Mouse (Mus musculus) liver, embryonic 15.5 days (tissue): Measurements from ENCODE around the gene Ccm2. TPM values are rescaled to one million over a fixed set of nuclear protein-coding genes. Genes with fewer than 3 reads are reported as not detected.
"Not testable (repeated sequence)": the region's sequence is repeated elsewhere in the genome, so short reads cannot be mapped to it uniquely, and the experiment has no call there.

Source experiments
- ATAC-seq: fragments of 200-750 bp; cut with Nextera tagmentation; 2 replicates; pipeline ENCODE4 v1.8.0; 2017; ENCODE audit warnings: moderate number of reproducible peaks, mild to moderate bottlenecking, moderate library complexity; ENCODE audit not compliant: insufficient read depth
- H3K27ac ChIP-seq: fragments of 300-500 bp; sonication (generic); replicated peaks from 2 replicates; pipeline ENCODE4 v1.5.1; 2015; ENCODE audit warnings: mild to moderate bottlenecking, inconsistent platforms
- H3K27me3 ChIP-seq: fragments of 300-500 bp; sonication (generic); 2 replicates; pipeline ENCODE4 v1.6.1; 2015; ENCODE audit warnings: mild to moderate bottlenecking, inconsistent platforms
- H3K36me3 ChIP-seq: fragments of 300-500 bp; sonication (generic); replicated peaks from 2 replicates; pipeline ENCODE4 v1.6.1; 2015; ENCODE audit warnings: moderate library complexity, mild to moderate bottlenecking, inconsistent platforms
- H3K4me1 ChIP-seq: fragments of 300-500 bp; sonication (generic); replicated peaks from 2 replicates; pipeline ENCODE4 v1.6.1; 2015; ENCODE audit warnings: inconsistent platforms
- H3K4me2 ChIP-seq: fragments of 300-500 bp; sonication (generic); 2 replicates; pipeline ENCODE4 v1.6.1; 2015; ENCODE audit warnings: moderate library complexity, mild to moderate bottlenecking, inconsistent platforms
- H3K4me3 ChIP-seq: fragments of 300-500 bp; sonication (generic); replicated peaks from 2 replicates; pipeline ENCODE4 v1.5.1; 2015; ENCODE audit warnings: mild to moderate bottlenecking, inconsistent platforms
- H3K9ac ChIP-seq: fragments of 300-500 bp; sonication (generic); 2 replicates; pipeline ENCODE4 v1.6.1; 2015; ENCODE audit warnings: moderate library complexity, mild to moderate bottlenecking, inconsistent platforms
- H3K9me3 ChIP-seq: fragments of 300-500 bp; sonication (generic); replicated peaks from 2 replicates; pipeline ENCODE4 v1.6.1; 2016; ENCODE audit warnings: inconsistent platforms
- WGBS: fragments of 180-500 bp; shearing (Covaris S2); methylation state at CpG from one replicate; pipeline ENCODE4 v1.1.7; 2015; ENCODE audit warnings: mixed read lengths; ENCODE audit not compliant: insufficient replicate concordance; 5-methylcytosine and 5-hydroxymethylcytosine counted together
- polyA plus RNA-seq: library from polyadenylated mRNA; unstranded; fragments of >200 nt; fragmentation: Nextera tagmentation; extraction: Ambion mirVana; gene quantifications from 2 replicates; pipeline ENCODE4 v1.2.1, GENCODE M21; 2015

Gene Ccm2
- polyA plus RNA-seq, 1 experiment from 2014 or later = 40.1 TPM

DNA sequence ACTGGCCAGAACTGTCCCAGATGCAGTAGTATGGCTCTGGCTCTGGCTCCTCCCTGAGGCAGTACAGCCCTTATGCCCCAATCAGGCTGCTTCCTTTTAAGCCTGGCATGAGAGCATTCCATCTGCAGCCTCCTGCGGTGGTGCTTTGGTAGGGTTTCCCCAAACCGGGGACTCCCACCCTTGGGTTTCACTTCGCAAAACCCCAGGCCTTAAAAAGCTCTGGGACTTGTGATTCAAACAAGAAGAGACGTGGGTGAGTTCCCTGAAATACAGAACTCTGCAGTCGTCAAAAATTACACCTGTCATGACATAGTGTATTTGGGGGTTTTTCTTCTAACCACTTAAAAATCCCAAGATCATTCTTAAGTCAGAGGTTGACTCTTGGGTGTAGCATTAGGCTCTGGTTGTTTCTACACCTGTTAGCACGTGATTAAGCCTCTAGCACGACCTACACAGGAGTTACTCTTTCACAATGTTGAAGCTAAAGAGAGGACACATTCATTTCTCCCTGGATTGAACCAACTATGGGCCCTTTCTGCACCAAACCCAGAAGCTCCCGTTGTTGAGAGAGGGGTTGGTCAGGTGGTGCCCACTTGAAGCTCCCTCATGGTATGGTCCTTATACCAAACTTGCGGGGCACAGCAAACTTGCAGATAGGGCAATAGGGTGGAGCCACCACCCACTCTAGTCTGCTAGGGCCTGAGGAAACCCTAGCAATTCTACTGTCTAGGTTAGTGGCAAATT is 23.7 kb upstream of the Ccm2 start:
- H3K4me3 ChIP-seq = no peak overlapping the region
- no peak overlapping the region for H3K4me2 ChIP-seq
- H3K36me3 ChIP-seq = peaks cover 30% of the 10 kb centered on the region
- no peak overlapping the region for H3K9ac ChIP-seq
- no peaks in the 10 kb centered on the region for H3K27me3 ChIP-seq
- no peak for ATAC-seq
- 0 out of 2 replicates have a peak overlapping the region, but pooled peaks have one; percentile 25 for H3K27ac ChIP-seq
- H3K4me1 ChIP-seq = peaks cover 29% of the 10 kb centered on the region
- WGBS = 51% methylated on average over 9 of the region's 9 CpGs
- no peaks in the 10 kb centered on the region for H3K9me3 ChIP-seq

GRCm38 (mm10) chr11:6523662-6524088 is 23.0 kb upstream of the Ccm2 start:
- H3K4me1 ChIP-seq = peaks cover 35% of the 10 kb centered on the region
- WGBS = 22% methylated on average over 1 of the region's 1 CpGs
- no peak for ATAC-seq

GRCm38 (mm10) chr11:6524165-6524879 is 22.4 kb upstream of the Ccm2 start:
- peaks cover 30% of the 10 kb centered on the region for H3K36me3 ChIP-seq
- 0 out of 2 replicates have a peak overlapping the region, but pooled peaks have one; percentile 3 for H3K27ac ChIP-seq
- H3K9ac ChIP-seq = no peak overlapping the region
- H3K27me3 ChIP-seq = no peaks in the 10 kb centered on the region
- ATAC-seq = no peak
- H3K4me2 ChIP-seq = no peak overlapping the region
- H3K9me3 ChIP-seq = no peaks in the 10 kb centered on the region
- H3K4me1 ChIP-seq = peaks cover 38% of the 10 kb centered on the region
- 72% methylated on average over 8 of the region's 8 CpGs for WGBS
- H3K4me3 ChIP-seq = no peak overlapping the region

More at GRCm38 (mm10) chr11:6523662-6524088, 23.0 kb upstream of the Ccm2 start:
- Histone ChIP-seq H3K9ac (no peak overlapping the region), H3K27ac (no peak overlapping the region), H3K4me3 (no peak overlapping the region), H3K4me2 (no peak overlapping the region), H3K9me3 (no peaks in the 10 kb centered on the region), H3K36me3 (peaks cover 30% of the 10 kb centered on the region), H3K27me3 (no peaks in the 10 kb centered on the region)

- Histone ChIP-seq H3K9ac (no peak overlapping the region), H3K9me3 (no peaks in the 10 kb centered on the region), H3K4me1 (peaks cover 32% of the 10 kb centered on the region), H3K4me2 (no peak overlapping the region), H3K36me3 (peaks cover 30% of the 10 kb centered on the region), H3K27ac (0 out of 2 replicates have a peak overlapping the region, but pooled peaks have one; percentile 3), H3K27me3 (no peaks in the 10 kb centered on the region), H3K4me3 (no peak overlapping the region)
- no peak for ATAC-seq
- WGBS = 82% methylated on average over 4 of the region's 4 CpGs
Measured at GRCm38 (mm10) chr11:6524880-6525238, 21.8 kb upstream of the Ccm2 start.

GRCm38 (mm10) chr11:6525241-6525640 is 21.4 kb upstream of the Ccm2 start:
- H3K27me3 ChIP-seq = no peaks in the 10 kb centered on the region
- H3K9ac ChIP-seq = no peak overlapping the region
- ATAC-seq = no peak
- WGBS = 71% methylated on average over 1 of the region's 1 CpGs
- H3K4me2 ChIP-seq = no peak overlapping the region
- peaks cover 29% of the 10 kb centered on the region for H3K4me1 ChIP-seq
- H3K36me3 ChIP-seq = peaks cover 30% of the 10 kb centered on the region
- H3K9me3 ChIP-seq = no peaks in the 10 kb centered on the region
- no peak overlapping the region for H3K4me3 ChIP-seq
- no peak overlapping the region for H3K27ac ChIP-seq

DNA sequence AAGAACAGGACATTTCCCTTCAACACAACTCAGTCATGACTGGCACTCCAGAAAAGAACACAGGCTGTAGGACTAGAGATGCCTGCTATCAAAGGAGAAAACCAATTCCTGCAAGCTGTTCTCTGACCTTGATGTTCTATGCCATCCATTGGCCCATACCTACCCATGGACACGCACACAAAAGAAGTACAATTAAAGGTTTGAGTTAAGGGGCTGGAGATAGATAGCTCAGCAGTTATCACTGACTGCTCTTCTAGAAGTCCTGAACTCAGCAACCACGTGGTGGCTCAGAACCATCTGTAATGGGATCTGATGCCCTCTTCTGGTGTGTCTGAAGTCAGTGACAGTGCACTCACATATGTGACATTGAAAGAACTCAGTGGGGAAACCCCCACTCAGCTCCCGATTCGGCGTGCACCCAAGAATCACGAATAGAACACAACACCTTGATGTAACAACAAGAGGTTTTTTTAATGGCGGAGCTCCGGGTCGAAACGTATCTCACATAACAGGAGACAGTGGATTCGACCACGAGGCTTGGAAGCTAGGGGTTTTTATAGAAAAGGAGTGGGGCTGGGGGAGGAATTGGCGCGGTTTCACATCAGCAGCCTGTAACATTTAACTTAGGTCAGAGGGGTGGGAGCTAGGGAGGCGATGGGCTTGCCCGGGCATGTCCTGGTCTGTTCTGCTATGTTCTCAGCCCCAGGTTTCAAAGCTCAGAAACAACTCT is 20.0 kb upstream of the Ccm2 start:
- H3K9ac ChIP-seq = peak overlapping the region; percentile 73
- H3K36me3 ChIP-seq = peaks cover 30% of the 10 kb centered on the region
- peak overlapping the region; percentile 89 for H3K4me2 ChIP-seq
- peak overlapping the region; percentile 54 for H3K27ac ChIP-seq
- peak overlapping the region; percentile 66 for H3K4me3 ChIP-seq
- H3K4me1 ChIP-seq = peaks cover 29% of the 10 kb centered on the region
- 14% methylated on average over 13 of the region's 16 CpGs for WGBS
- not testable (repeated sequence) for ATAC-seq, H3K27me3 ChIP-seq, H3K9me3 ChIP-seq

- H3K4me3 ChIP-seq = peak overlapping the region; percentile 66
- peak overlapping the region; percentile 89 for H3K4me2 ChIP-seq
- H3K4me1 ChIP-seq = peaks cover 29% of the 10 kb centered on the region
- peak overlapping the region; percentile 68 for H3K27ac ChIP-seq
- ATAC-seq = peak; percentile 10; the same call in 1 of the 2 replicates
- no peaks in the 10 kb centered on the region for H3K9me3 ChIP-seq
- 2% methylated on average over 10 of the region's 10 CpGs for WGBS
- peaks cover 30% of the 10 kb centered on the region for H3K36me3 ChIP-seq
- no peaks in the 10 kb centered on the region for H3K27me3 ChIP-seq
- peak overlapping the region; percentile 73 for H3K9ac ChIP-seq
Measured at GRCm38 (mm10) chr11:6527256-6528185, 19.2 kb upstream of the Ccm2 start.

DNA sequence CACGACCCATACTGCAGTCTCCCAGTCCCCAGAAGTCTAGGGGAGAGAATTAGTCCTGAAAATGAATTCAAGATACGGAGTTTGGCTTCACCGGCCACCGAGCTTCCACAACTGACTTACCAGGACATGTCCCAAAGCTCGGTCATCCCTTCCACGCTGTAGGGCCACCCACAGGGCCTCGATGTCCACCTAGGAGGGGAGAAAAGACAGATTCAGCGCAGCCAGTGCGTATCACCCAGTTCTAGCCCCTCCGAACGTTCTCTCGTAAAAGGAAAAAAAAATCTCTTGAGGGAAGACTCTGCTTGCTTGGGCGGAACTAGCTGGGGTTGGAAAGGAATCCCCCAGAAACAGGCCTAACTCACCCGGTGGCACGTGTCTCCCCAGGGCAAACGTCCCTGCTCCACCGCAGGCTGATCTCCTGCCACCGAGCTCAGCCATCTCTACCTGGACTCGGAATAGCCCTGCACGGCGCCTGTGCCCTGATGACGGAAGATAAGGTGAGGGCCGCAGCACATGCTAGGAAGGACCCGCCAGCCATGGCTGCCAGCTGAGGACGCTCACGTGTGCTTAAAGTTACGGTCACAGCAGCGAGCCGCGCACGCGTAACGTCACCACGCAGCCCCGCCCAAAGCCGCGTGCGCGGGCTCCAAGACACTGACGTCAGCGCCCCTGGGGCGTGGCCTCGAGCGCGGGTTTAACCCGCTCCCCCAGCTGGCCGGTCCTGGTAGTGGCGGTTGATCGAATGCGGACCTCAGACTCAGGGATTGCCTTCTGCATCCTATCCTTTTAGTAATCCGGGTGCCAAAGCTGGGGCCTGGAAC is 18.3 kb upstream of the Ccm2 start:
- peak overlapping the region; percentile 68 for H3K27ac ChIP-seq
- peak overlapping the region; percentile 89 for H3K4me2 ChIP-seq
- ATAC-seq = peak; percentile 92
- H3K4me3 ChIP-seq = peak overlapping the region; percentile 66
- under 1% methylated on average over 51 of the region's 51 CpGs for WGBS
- peaks cover 27% of the 10 kb centered on the region for H3K4me1 ChIP-seq
- H3K9me3 ChIP-seq = no peaks in the 10 kb centered on the region
- peaks cover 30% of the 10 kb centered on the region for H3K36me3 ChIP-seq
- no peaks in the 10 kb centered on the region for H3K27me3 ChIP-seq
- H3K9ac ChIP-seq = peak overlapping the region; percentile 73

DNA sequence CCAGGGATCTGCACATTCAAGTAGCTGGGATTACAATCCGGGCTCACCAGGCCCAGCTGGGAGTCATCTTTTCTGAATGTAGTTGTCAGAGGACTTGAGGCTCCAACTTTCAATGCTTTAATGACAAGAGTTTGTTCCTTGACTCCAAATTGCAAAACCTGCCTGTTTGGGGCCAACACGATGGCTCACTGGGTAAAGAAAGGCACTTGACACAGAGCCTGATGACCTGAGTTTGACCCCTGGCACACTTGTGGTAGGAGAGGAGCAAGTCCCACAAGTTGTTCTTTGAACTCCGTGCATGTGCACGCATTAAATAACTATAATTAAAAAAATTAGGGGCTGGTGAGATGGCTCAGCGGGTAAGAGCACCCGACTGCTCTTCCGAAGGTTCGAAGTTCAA is 16.7 kb upstream of the Ccm2 start:
- peaks cover 16% of the 10 kb centered on the region for H3K36me3 ChIP-seq
- H3K4me3 ChIP-seq = no peak overlapping the region
- H3K27me3 ChIP-seq = no peaks in the 10 kb centered on the region
- 83% methylated on average over 8 of the region's 8 CpGs for WGBS
- peaks cover 25% of the 10 kb centered on the region for H3K4me1 ChIP-seq
- no peak overlapping the region for H3K27ac ChIP-seq
- ATAC-seq = no peak
- H3K9me3 ChIP-seq = no peaks in the 10 kb centered on the region
- no peak overlapping the region for H3K9ac ChIP-seq
- H3K4me2 ChIP-seq = no peak overlapping the region

DNA sequence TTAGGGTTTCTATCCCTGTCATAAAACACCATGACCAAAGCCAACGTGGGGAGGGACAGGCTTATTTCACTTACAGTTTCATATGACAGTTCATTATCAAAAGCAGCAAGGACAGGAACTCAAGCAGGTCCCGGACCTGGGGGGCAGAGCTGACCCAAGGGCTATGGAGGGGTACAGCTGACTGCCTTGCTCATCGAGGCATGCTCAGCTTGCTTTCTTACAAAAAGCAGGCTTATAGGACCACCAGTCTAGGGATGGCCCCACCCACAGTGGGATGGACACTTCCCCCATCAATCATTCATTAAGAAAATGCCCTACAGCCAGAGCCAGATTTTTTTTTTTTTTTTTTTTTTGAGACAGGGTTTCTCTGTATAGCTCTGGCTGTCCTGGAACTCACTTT is 15.9 kb upstream of the Ccm2 start:
- Histone ChIP-seq H3K9ac (no peak overlapping the region), H3K27me3 (no peaks in the 10 kb centered on the region), H3K9me3 (no peaks in the 10 kb centered on the region), H3K27ac (no peak overlapping the region), H3K4me2 (no peak overlapping the region), H3K4me3 (no peak overlapping the region), H3K4me1 (peaks cover 22% of the 10 kb centered on the region), H3K36me3 (peaks cover 8% of the 10 kb centered on the region)
- ATAC-seq = no peak
- 69% methylated on average over 3 of the region's 3 CpGs for WGBS
